Mouse (Mus musculus) kidney, adult 2 months (tissue): ENCODE measurements around the gene Ddn.

ENCODE experiments used
- CTCF ChIP-seq: fragments of 200-500 bp; conservative IDR thresholded peaks from 2 replicates; pipeline ENCODE4 v1.5.1; 2011; ENCODE audit warnings: low read depth, mild to moderate bottlenecking, control low read depth, low read length, moderate library complexity, mixed read lengths; ENCODE audit not compliant: insufficient read depth, insufficient read length
- POLR2A ChIP-seq: fragments of 200-500 bp; IDR thresholded peaks from one replicate; pipeline ENCODE4 v1.6.1; 2011; ENCODE audit warnings: low read depth, low read length, control low read depth

- TF ChIP-seq CTCF (no peak), POLR2A (no peak)
These were observed 44.1 kb upstream of the Ddn start for GRCm38 (mm10) chr15:98853161-98853937.
